Mouse (Mus musculus): ENCODE data around the gene Postn. TPM values are rescaled to one million over a fixed set of nuclear protein-coding genes. Genes with fewer than 3 reads are reported as not detected.

Gene Postn
- total and polyA plus RNA-seq, 3 experiments = not detected

GRCm38 (mm10) chr3:54357561-54357960 is 3.3 kb upstream of the Postn start:
- Histone ChIP-seq H3K36me3 (ENCODE audit: control insufficient read depth in 1 of 2, insufficient read depth in 2 of 2, low read length in 2 of 2) (no peaks in the 10 kb centered on the region), H3K4me1 (ENCODE audit: control insufficient read depth in 1 of 2, insufficient read depth in 2 of 2, low read length in 2 of 2) (no peaks in the 10 kb centered on the region), H3K9me3 (replicated peaks; ENCODE audit: insufficient read depth, low read length) (no peaks in the 10 kb centered on the region), H3K27ac (ENCODE audit: control insufficient read depth, low read depth, low read length) (no peak overlapping the region), H3K4me3 (ENCODE audit: control insufficient read depth in 1 of 2, insufficient read depth in 1 of 2, low read depth in 2 of 2, low read length in 2 of 2) (no peak overlapping the region), H3K27me3 (ENCODE audit: control insufficient read depth in 1 of 2, insufficient read depth in 2 of 2, low read length in 2 of 2) (no peaks in the 10 kb centered on the region), H3K9ac (ENCODE audit: control insufficient read depth, low read depth, low read length, poor library complexity, severe bottlenecking) (no peak overlapping the region), H3K79me2 (ENCODE audit: control insufficient read depth, insufficient read depth, low read length, poor library complexity) (no peaks in the 10 kb centered on the region)
- TF ChIP-seq JUND (IDR thresholded peaks at IDR 0.05; ENCODE audit: low read depth, low read length) = no peak
- TF ChIP-seq CHD2 (IDR thresholded peaks at IDR 0.05; ENCODE audit: low read length) = no peak
- TF ChIP-seq ETS1 (IDR thresholded peaks at IDR 0.05; ENCODE audit: low read depth, low read length) = no peak
- TF ChIP-seq RAD21 (IDR thresholded peaks at IDR 0.05; ENCODE audit: low read depth, low read length) = peak; percentile 12; the same call in 1 of the 2 replicates
- TF ChIP-seq MEF2A (IDR thresholded peaks at IDR 0.05; ENCODE audit: extremely low read depth, insufficient replicate concordance, low read depth, low read length, poor library complexity, severe bottlenecking) = no peak
- TF ChIP-seq SMC3 (IDR thresholded peaks at IDR 0.05; ENCODE audit: low read depth, low read length) = no peak
- TF ChIP-seq CTCF (IDR thresholded peaks at IDR 0.05 in 2 of 3, conservative IDR thresholded peaks at IDR 0.05 in 1 of 3; ENCODE audit: control insufficient read depth in 1 of 3, insufficient read depth in 1 of 3, low read depth in 2 of 3, low read length in 3 of 3, poor library complexity in 1 of 3, severe bottlenecking in 1 of 3) = peak in 1 of 3 experiments; percentile 11; a peak in 1 of 6 replicates
- DNase-seq (ENCODE audit: low read depth, low spot score) = no peak

GRCm38 (mm10) chr3:54358463-54359189 is 2.3 kb upstream of the Postn start:
- TF ChIP-seq GABPA (IDR thresholded peaks at IDR 0.05; ENCODE audit: low read depth, low read length) (no peak), MYB (IDR thresholded peaks at IDR 0.05; ENCODE audit: low read depth, low read length) (no peak), MAZ (IDR thresholded peaks at IDR 0.05; ENCODE audit: low read depth, low read length) (no peak), SIN3A (IDR thresholded peaks at IDR 0.05; ENCODE audit: low read length) (no peak), ZNF384 (IDR thresholded peaks at IDR 0.05; ENCODE audit: low read depth, low read length) (no peak), E2F4 (IDR thresholded peaks at IDR 0.05; ENCODE audit: borderline replicate concordance, low read depth, low read length) (no peak), MAX (IDR thresholded peaks at IDR 0.05; ENCODE audit: low read length) (no peak)
- no peaks in the 10 kb centered on the region for H3K4me1 ChIP-seq (ENCODE audit: control insufficient read depth in 1 of 2, insufficient read depth in 2 of 2, low read length in 2 of 2)
- no peak for DNase-seq (ENCODE audit: low read depth, low spot score)
- H3K9me3 ChIP-seq (replicated peaks; ENCODE audit: insufficient read depth, low read length) = no peaks in the 10 kb centered on the region
- no peaks in the 10 kb centered on the region for H3K27me3 ChIP-seq (ENCODE audit: control insufficient read depth in 1 of 2, insufficient read depth in 2 of 2, low read length in 2 of 2)
- no peaks in the 10 kb centered on the region for H3K36me3 ChIP-seq (ENCODE audit: control insufficient read depth in 1 of 2, insufficient read depth in 2 of 2, low read length in 2 of 2)
- no peak overlapping the region for H3K4me3 ChIP-seq (ENCODE audit: control insufficient read depth in 1 of 2, insufficient read depth in 1 of 2, low read depth in 2 of 2, low read length in 2 of 2)
- no peak overlapping the region for H3K27ac ChIP-seq (ENCODE audit: control insufficient read depth, low read depth, low read length)
- H3K79me2 ChIP-seq (ENCODE audit: control insufficient read depth, insufficient read depth, low read length, poor library complexity) = no peaks in the 10 kb centered on the region
- H3K9ac ChIP-seq (ENCODE audit: control insufficient read depth, low read depth, low read length, poor library complexity, severe bottlenecking) = no peak overlapping the region

DNA sequence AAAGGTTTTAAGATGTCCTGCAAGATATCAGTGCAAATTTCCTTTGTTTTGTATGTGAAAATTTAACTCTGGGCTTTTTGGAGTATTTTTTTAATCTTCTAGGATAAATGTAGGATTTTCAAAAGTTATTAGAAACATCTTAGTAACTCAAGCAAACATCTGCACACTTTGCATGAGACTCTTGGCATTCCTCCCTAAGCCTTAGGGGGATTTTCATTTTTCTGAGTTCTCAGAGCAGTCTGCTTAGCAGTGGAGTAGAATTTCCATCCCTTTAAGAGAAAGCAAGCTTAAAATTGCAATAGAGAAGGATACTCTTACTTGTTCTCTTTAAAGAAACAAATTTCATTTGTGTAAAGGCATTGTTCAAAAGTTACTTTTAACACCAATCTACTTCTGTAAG is 747 bp downstream of the Postn start:
- no peaks in the 10 kb centered on the region for H3K79me2 ChIP-seq (ENCODE audit: control insufficient read depth, insufficient read depth, low read length, poor library complexity)
- no peak overlapping the region for H3K9ac ChIP-seq (ENCODE audit: control insufficient read depth, low read depth, low read length, poor library complexity, severe bottlenecking)
- DNase-seq (ENCODE audit: low read depth, low spot score) = no peak
- H3K4me3 ChIP-seq (ENCODE audit: control insufficient read depth in 1 of 2, insufficient read depth in 1 of 2, low read depth in 2 of 2, low read length in 2 of 2) = no peak overlapping the region
- no peak for TF ChIP-seq EP300 (IDR thresholded peaks at IDR 0.05; ENCODE audit: low read depth in 1 of 2, low read length in 2 of 2)
- no peak for TF ChIP-seq CHD2 (IDR thresholded peaks at IDR 0.05; ENCODE audit: low read length)
- no peak for TF ChIP-seq ZMIZ1 (IDR thresholded peaks at IDR 0.05; ENCODE audit: low read depth, low read length)
- no peak for TF ChIP-seq USF1 (IDR thresholded peaks at IDR 0.05; ENCODE audit: low read depth, low read length)
- TF ChIP-seq MAZ (IDR thresholded peaks at IDR 0.05; ENCODE audit: low read depth, low read length) = no peak
- no peak for TF ChIP-seq TAL1 (IDR thresholded peaks at IDR 0.05; ENCODE audit: low read length)
- TF ChIP-seq SIN3A (IDR thresholded peaks at IDR 0.05; ENCODE audit: low read length) = no peak
- TF ChIP-seq NRF1 (IDR thresholded peaks at IDR 0.05; ENCODE audit: insufficient read depth, low read depth, low read length, poor library complexity, severe bottlenecking) = no peak
- no peak for TF ChIP-seq MXI1 (IDR thresholded peaks at IDR 0.05; ENCODE audit: low read depth, low read length)
- no peak for TF ChIP-seq MYC (IDR thresholded peaks at IDR 0.05; ENCODE audit: low read depth, low read length)
- no peak for TF ChIP-seq TCF12 (IDR thresholded peaks at IDR 0.05; ENCODE audit: low read depth, low read length)
- no peak for TF ChIP-seq RCOR1 (IDR thresholded peaks at IDR 0.05; ENCODE audit: low read depth, low read length)
- no peak for TF ChIP-seq POLR2A (IDR thresholded peaks at IDR 0.05; ENCODE audit: control insufficient read depth in 1 of 2, insufficient read depth in 1 of 2, low read depth in 1 of 2, low read length in 2 of 2, poor library complexity in 1 of 2)
- TF ChIP-seq MAX (IDR thresholded peaks at IDR 0.05; ENCODE audit: low read length) = no peak
- no peak for TF ChIP-seq MEF2A (IDR thresholded peaks at IDR 0.05; ENCODE audit: extremely low read depth, insufficient replicate concordance, low read depth, low read length, poor library complexity, severe bottlenecking)
- no peaks in the 10 kb centered on the region for H3K27me3 ChIP-seq (ENCODE audit: control insufficient read depth in 1 of 2, insufficient read depth in 2 of 2, low read length in 2 of 2)
- H3K36me3 ChIP-seq (ENCODE audit: control insufficient read depth in 1 of 2, insufficient read depth in 2 of 2, low read length in 2 of 2) = no peaks in the 10 kb centered on the region
- H3K27ac ChIP-seq (ENCODE audit: control insufficient read depth, low read depth, low read length) = no peak overlapping the region
- no peaks in the 10 kb centered on the region for H3K9me3 ChIP-seq (replicated peaks; ENCODE audit: insufficient read depth, low read length)
- H3K4me1 ChIP-seq (ENCODE audit: control insufficient read depth in 1 of 2, insufficient read depth in 2 of 2, low read length in 2 of 2) = no peaks in the 10 kb centered on the region
